23 mouse cellular contexts compared by ENCODE assay signal in the genomic region with DNA sequence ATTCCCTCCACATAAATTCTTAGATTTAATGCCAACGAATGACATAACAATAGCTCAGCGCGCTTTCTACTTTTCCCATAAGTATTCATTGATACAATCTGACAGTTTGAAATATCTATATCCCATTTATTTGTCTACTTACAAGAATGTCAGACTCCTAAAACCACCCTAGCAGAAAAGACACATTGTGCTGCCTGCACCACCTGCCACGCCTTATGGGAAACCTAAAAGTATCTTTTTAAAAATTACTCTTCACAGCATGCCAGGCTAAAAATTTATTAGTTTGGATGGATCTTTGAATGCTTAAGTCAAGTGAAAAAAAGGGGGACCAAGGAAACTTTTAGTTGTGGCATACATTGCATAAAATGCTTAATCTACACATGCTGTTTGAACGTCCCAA.
"Had no signal": no experiment of that assay in that cellular context is flagged by ENCODE, and none has a peak within 500 bp of the region (broad histone marks: within the 10 kb centered on the region; RNA-seq: fewer than 3 reads in every experiment).

No protein-coding gene starts in this region.

- H3K9me3 ChIP-seq: limb, embryonic 12.5 days; limb, embryonic 15.5 days; megakaryocyte, embryonic 14.5 days; midbrain, embryonic 10.5 days; midbrain, embryonic 13.5 days; stomach, embryonic 15.5 days had no signal

- H3K9ac ChIP-seq: limb, embryonic 12.5 days; limb, embryonic 15.5 days; liver, embryonic 14.5 days; liver, postnatal 0 days; lung, embryonic 14.5 days; midbrain, embryonic 13.5 days; stomach, embryonic 15.5 days had no signal

- H3K4me2 ChIP-seq: limb, embryonic 12.5 days; limb, embryonic 15.5 days; liver, embryonic 11.5 days; lung, embryonic 14.5 days; midbrain, embryonic 13.5 days; stomach, embryonic 15.5 days had no signal

- DNase-seq: kidney, adult 18-20 months; kidney, adult 9 months; kidney, postnatal 14 days; kidney, postnatal 4 days; left cerebral cortex, postnatal 4 days; liver, postnatal 0 days; lung, embryonic 14.5 days; right cerebral cortex, postnatal 25 days; spleen, adult 18-20 months; thymus, adult 18-20 months; thymus, postnatal 36 days had no signal

- H3K4me3 ChIP-seq: limb, embryonic 12.5 days; limb, embryonic 15.5 days; megakaryocyte, embryonic 14.5 days; midbrain, embryonic 10.5 days; midbrain, embryonic 13.5 days; stomach, embryonic 15.5 days had no signal

- H3K27ac ChIP-seq: limb, embryonic 12.5 days; limb, embryonic 15.5 days; liver, embryonic 14.5 days; midbrain, embryonic 10.5 days; midbrain, embryonic 13.5 days; stomach, embryonic 15.5 days had no signal

- H3K4me1 ChIP-seq: limb, embryonic 12.5 days; limb, embryonic 15.5 days; megakaryocyte, embryonic 14.5 days; midbrain, embryonic 10.5 days; midbrain, embryonic 13.5 days; stomach, embryonic 15.5 days had no signal

- H3K36me3 ChIP-seq: limb, embryonic 12.5 days; limb, embryonic 15.5 days; midbrain, embryonic 10.5 days; midbrain, embryonic 13.5 days; stomach, embryonic 15.5 days had no signal

- ATAC-seq: inflammation-experienced regulatory T-cells, adult 6 months; intestine, embryonic 16.5 days; liver, postnatal 0 days; lung, postnatal 0 days; midbrain, embryonic 13.5 days; midbrain, embryonic 16.5 days had no signal

- H3K27me3 ChIP-seq: limb, embryonic 12.5 days; limb, embryonic 15.5 days; megakaryocyte, embryonic 14.5 days; midbrain, embryonic 13.5 days; stomach, embryonic 15.5 days had no signal
